Mouse (Mus musculus): Measurements from ENCODE around the gene Endog.

GRCm38 (mm10) chr2:30147466-30147865 is 23.8 kb upstream of the Endog start:
- TF ChIP-seq CTCF (IDR thresholded peaks at IDR 0.05; ENCODE audit: borderline replicate concordance, insufficient read depth, low read length) = no peak
- no peak for TF ChIP-seq POLR2A (IDR thresholded peaks at IDR 0.05; ENCODE audit: low read depth, low read length)
